Mouse (Mus musculus) testis, adult 2 months (tissue): ENCODE measurements around the gene Msl3l2.

Experiments
- CTCF ChIP-seq: fragments of 200-500 bp; IDR thresholded peaks from 2 replicates; pipeline ENCODE4 v1.5.1; 2012; ENCODE audit warnings: low read depth, mild to moderate bottlenecking, inconsistent platforms, low read length, moderate library complexity; ENCODE audit not compliant: control insufficient read depth, insufficient read depth, insufficient replicate concordance
- POLR2A ChIP-seq: fragments of 200-500 bp; IDR thresholded peaks from 2 replicates; pipeline ENCODE4 v1.6.1; 2012; ENCODE audit warnings: low read depth, mild to moderate bottlenecking, inconsistent platforms, low read length, moderate library complexity; ENCODE audit not compliant: control insufficient read depth

DNA sequence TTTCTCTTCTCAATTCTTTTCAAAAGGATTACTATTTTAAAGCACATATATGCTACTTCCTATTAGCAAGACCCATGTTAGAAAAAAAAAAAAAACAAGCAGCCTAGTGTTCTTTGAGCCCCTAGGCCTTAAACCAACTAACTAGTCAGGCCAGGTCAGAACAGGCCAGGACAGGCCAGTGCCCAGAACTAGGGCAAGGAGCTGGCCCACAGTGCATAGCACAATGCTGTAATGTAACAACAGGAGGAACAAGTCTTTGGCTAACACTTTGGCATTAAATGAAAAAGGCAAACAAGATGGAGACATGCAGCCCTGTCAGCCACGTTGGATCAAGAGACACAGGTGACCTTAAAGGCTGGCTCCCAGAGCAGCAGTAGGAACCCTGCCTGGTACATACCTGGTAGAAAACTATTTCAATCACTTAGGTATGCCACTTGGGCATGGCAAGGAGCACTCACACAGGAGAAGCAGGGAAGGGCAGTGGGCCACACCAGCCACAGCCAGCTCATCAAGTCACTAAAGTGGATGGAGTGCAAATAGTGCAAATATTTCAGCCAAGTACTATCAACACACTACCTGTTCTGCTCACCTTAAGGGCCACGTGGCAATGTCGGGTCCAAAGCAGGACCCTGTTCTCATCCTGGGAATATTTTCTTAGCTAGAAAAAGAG, 6.9 kb upstream of the Msl3l2 start:
- TF ChIP-seq CTCF (no peak), POLR2A (no peak)
